Mouse (Mus musculus): ENCODE results near the gene Tmem209. TPM values are rescaled to one million over a fixed set of nuclear protein-coding genes. Genes with fewer than 3 reads are reported as not detected.

Gene Tmem209
- polyA plus RNA-seq, 1 experiment from 2014 or later, result 31.0 TPM

DNA sequence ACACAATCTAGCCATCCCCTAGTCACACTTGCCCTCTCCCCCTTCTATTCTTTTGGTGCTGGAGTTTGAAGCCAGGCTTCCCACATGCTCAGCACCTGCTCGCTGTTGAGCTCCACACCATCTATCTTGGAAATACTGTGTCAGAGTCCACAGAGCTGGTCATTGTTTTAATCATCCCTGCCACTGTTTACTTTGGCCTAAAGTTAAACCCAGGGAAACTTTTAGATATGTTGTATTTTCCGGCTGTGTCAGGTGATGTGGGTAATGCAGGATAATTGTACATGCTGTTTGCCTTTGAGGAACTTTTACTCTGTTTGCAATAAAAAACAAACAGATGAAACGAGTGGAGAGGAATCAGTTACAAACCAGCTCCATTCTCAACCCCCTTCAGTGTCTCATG lies 72.5 kb downstream of the Tmem209 start:
- Histone ChIP-seq H3K36me3 (ENCODE audit: control insufficient read depth, insufficient read depth, low read length) (peaks cover 31% of the 10 kb centered on the region), H3K9me3 (ENCODE audit: control insufficient read depth, low read length) (no peaks in the 10 kb centered on the region), H3K27me3 (replicated peaks; ENCODE audit: control insufficient read depth, insufficient read depth, low read length) (no peaks in the 10 kb centered on the region), H3K4me3 (ENCODE audit: low read depth, low read length) (no peak overlapping the region), H3K9ac (ENCODE audit: low read depth, low read length) (no peak overlapping the region), H3K27ac (replicated peaks; ENCODE audit: low read depth, low read length) (no peak overlapping the region), H3K4me1 (ENCODE audit: control insufficient read depth, insufficient read depth, low read length) (peaks cover 4% of the 10 kb centered on the region; the same call in 1 of the 2 replicates), H3K4me2 (ENCODE audit: low read depth, low read length) (no peak overlapping the region)
- DNase-seq (ENCODE audit: low spot score) (no peak), ATAC-seq (ENCODE audit: low read depth) (no peak)
- 64% methylated on average over 3 of the region's 3 CpGs for WGBS

DNA sequence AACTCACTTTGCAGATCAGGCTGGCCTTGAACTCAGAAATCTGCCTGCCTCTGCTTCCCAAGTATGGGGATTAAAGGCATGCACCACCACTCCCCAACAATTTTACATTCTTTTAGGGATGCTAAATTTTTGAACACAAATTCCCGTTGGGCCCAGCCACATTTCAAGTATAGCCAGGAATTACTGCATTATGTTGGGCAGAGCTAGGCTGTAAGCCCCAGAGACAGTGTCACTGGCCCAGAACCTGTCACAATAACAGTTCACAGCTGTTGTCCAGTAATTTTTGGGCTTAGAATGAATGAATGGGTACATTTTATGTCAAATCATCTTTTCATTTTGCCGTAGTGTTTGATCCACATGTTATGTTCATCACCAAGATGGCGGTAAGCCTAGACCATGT lies 73.1 kb downstream of the Tmem209 start:
- no peak for DNase-seq (ENCODE audit: low spot score)
- Histone ChIP-seq H3K27me3 (replicated peaks; ENCODE audit: control insufficient read depth, insufficient read depth, low read length) (no peaks in the 10 kb centered on the region), H3K9ac (ENCODE audit: low read depth, low read length) (no peak overlapping the region), H3K4me3 (ENCODE audit: low read depth, low read length) (no peak overlapping the region), H3K27ac (replicated peaks; ENCODE audit: low read depth, low read length) (no peak overlapping the region), H3K4me2 (ENCODE audit: low read depth, low read length) (no peak overlapping the region), H3K4me1 (ENCODE audit: control insufficient read depth, insufficient read depth, low read length) (peaks cover 4% of the 10 kb centered on the region; the same call in 1 of the 2 replicates), H3K9me3 (ENCODE audit: control insufficient read depth, low read length) (no peaks in the 10 kb centered on the region), H3K36me3 (ENCODE audit: control insufficient read depth, insufficient read depth, low read length) (peaks cover 25% of the 10 kb centered on the region)
- ATAC-seq (ENCODE audit: low read depth), result no peak
- WGBS, result 91% methylated on average over 3 of the region's 3 CpGs

DNA sequence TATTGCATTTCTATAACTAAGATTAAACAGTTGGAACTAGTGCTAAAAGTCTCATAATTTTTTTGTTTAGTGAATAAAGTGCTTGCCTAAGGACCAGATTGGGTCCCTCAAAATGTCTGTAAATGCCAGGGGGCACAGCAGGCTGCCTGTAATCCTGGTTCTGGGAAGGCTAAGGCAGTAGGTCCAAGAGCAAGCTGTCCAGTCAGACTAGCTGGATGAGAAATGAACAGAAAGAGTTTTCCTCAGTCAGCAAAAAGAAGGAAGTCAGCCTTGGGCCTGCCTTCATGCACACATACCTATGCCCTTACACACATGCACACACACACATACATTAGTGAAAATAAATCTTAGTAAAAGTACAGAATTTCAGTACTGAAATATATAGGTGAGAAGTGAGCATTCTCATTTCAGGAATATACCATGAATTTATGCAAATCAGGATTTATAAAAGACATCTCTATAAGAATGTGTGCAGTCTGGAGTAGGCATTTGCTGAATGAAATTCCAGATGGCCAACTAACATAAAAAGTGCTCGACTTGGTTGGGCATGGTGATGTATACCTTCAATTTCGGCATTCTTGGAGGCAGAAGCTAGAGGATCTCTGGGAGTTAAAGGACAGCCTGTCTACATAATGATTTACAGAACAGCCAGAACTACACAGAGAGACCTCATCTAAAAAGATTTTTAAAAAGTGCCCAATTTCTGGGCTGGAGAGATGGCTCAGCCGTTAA lies 77.0 kb downstream of the Tmem209 start:
- H3K27me3 ChIP-seq (replicated peaks; ENCODE audit: control insufficient read depth, insufficient read depth, low read length), result no peaks in the 10 kb centered on the region
- no peak for ATAC-seq (ENCODE audit: low read depth)
- H3K4me3 ChIP-seq (ENCODE audit: low read depth, low read length), result no peak overlapping the region
- no peak overlapping the region for H3K9ac ChIP-seq (ENCODE audit: low read depth, low read length)
- peaks cover 6% of the 10 kb centered on the region; the same call in 1 of the 2 replicates for H3K36me3 ChIP-seq (ENCODE audit: control insufficient read depth, insufficient read depth, low read length)
- DNase-seq (ENCODE audit: low spot score), result peak; percentile 49
- H3K27ac ChIP-seq (replicated peaks; ENCODE audit: low read depth, low read length), result peak overlapping the region; percentile 68
- WGBS, result 43% methylated on average over 3 of the region's 3 CpGs
- no peaks in the 10 kb centered on the region for H3K9me3 ChIP-seq (ENCODE audit: control insufficient read depth, low read length)
- H3K4me2 ChIP-seq (ENCODE audit: low read depth, low read length), result no peak overlapping the region
- peaks cover 4% of the 10 kb centered on the region; the same call in 1 of the 2 replicates for H3K4me1 ChIP-seq (ENCODE audit: control insufficient read depth, insufficient read depth, low read length)

Other genes starting within 250 kb of the Tmem209 start
- 51.5 and 53.1 TPM in 2 replicates for gene Ube2h, start 205.2 kb downstream of the Tmem209 start, polyA plus RNA-seq (2014; fragmentation: Nextera tagmentation; extraction: Ambion mirVana)
- gene Zc3hc1, start 118.8 kb downstream of the Tmem209 start, polyA plus RNA-seq (2014; fragmentation: Nextera tagmentation; extraction: Ambion mirVana), result 52.8 and 60.5 TPM in 2 replicates
- 43.7 and 44.7 TPM in 2 replicates for gene Klhdc10, start 107.9 kb downstream of the Tmem209 start, polyA plus RNA-seq (2014; fragmentation: Nextera tagmentation; extraction: Ambion mirVana)
- gene Ssmem1, start 66 bp upstream of the Tmem209 start, polyA plus RNA-seq (2014; fragmentation: Nextera tagmentation; extraction: Ambion mirVana), result 0.51 TPM in 1 of 2 replicates, not detected in the other
- gene Cpa2, start 31.8 kb upstream of the Tmem209 start, polyA plus RNA-seq (2014; fragmentation: Nextera tagmentation; extraction: Ambion mirVana), result 3.3 and 4.5 TPM in 2 replicates
- 3.0 and 3.4 TPM in 2 replicates for gene Cpa4, start 58.6 kb upstream of the Tmem209 start, polyA plus RNA-seq (2014; fragmentation: Nextera tagmentation; extraction: Ambion mirVana)
- 0.92 and 1.3 TPM in 2 replicates for gene Cpa5, start 101.2 kb upstream of the Tmem209 start, polyA plus RNA-seq (2014; fragmentation: Nextera tagmentation; extraction: Ambion mirVana)
- 1.3 and 1.7 TPM in 2 replicates for gene Cpa1, start 129.4 kb upstream of the Tmem209 start, polyA plus RNA-seq (2014; fragmentation: Nextera tagmentation; extraction: Ambion mirVana)
- 38.6 and 44.3 TPM in 2 replicates for gene Cep41, start 184.0 kb upstream of the Tmem209 start, polyA plus RNA-seq (2014; fragmentation: Nextera tagmentation; extraction: Ambion mirVana)
- gene Mest, start 213.8 kb upstream of the Tmem209 start, polyA plus RNA-seq (2014; fragmentation: Nextera tagmentation; extraction: Ambion mirVana), result 2,046 and 2,257 TPM in 2 replicates

Data from embryonic facial prominence, embryonic 14.5 days (tissue).